Mouse (Mus musculus): Measurements from ENCODE around the gene Kyat1.

The Kyat1 gene

DNA sequence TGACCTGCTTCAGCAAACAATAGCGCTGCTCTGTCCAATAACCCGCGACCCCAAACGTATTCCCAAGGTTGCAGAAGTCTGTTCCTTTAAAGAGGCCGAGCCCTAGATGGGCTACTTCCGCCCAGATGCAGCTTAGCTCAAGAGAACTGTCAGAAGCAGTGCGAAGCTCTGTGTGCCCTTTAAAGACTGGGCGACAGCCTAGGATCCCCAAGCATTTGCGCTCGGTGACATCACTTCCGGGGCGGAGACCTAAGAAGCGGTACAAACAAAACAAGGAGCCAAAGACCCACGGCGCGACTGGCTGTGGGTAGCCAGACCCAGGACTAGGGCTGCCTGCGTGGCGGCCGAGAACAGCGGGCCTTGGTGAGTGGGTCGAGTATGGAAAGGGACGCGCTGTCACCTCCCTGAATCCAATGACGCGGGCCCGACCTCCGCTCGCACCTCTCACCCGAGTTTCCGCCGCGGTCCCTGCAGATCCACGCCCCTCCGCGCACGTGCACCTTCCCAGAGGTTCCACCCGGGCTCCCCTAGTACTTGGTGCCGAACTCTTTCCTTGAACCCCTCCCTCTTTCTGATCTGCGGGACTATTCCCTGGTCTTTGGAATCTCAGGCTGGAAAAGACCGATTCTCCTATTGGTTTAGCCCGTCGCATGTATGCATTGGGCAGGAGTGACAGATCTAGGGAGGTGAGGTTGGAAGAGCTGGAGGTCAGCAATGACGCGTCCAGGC, at the start of gene Kyat1:
TSS of gene Kyat1 (minus strand) at position 219 of the 729 bp plus-strand sequence.
- DNase-seq = peak; percentile 91

DNA sequence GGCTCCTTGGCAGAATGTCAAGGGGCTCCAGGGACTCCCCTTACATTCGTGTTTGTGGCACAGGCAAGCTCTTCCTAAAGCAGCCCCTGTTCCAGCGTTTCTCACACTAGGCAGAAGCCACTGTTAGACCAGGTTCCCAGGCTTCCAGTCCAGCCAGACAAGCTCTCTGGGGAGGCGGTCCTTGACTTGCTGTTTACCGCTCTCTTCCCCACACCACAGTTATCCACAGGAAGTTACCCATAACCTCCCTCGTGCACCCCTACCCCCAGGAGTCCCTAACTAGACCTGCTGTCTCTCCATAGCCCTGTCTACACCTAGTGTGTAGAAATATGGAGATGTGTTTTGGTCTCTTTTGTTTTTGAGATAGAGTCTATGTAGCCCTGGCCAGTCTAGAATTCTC, 48.2 kb upstream of the Kyat1 start:
- no peak for DNase-seq

DNA sequence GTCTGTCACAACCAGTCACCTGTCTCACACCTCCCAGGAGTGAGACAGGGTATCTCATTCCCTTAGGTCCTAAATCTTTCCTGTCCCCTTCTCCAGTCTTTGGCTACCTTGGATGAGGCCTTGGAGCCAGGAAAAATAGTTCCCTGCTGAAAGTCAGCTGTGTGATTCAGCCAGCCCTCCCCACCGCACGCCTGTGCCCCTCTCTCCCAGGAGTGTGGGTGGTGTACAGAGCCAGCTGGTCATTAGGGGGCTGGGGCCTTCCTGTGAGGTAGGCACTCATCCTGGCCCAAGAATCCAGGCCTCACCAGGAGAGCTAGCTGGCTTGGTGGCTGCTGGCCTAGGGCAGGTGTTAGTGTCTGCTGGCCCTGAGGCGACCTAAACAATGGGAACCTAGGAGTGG, 46.9 kb upstream of the Kyat1 start:
- no peak for DNase-seq

DNA sequence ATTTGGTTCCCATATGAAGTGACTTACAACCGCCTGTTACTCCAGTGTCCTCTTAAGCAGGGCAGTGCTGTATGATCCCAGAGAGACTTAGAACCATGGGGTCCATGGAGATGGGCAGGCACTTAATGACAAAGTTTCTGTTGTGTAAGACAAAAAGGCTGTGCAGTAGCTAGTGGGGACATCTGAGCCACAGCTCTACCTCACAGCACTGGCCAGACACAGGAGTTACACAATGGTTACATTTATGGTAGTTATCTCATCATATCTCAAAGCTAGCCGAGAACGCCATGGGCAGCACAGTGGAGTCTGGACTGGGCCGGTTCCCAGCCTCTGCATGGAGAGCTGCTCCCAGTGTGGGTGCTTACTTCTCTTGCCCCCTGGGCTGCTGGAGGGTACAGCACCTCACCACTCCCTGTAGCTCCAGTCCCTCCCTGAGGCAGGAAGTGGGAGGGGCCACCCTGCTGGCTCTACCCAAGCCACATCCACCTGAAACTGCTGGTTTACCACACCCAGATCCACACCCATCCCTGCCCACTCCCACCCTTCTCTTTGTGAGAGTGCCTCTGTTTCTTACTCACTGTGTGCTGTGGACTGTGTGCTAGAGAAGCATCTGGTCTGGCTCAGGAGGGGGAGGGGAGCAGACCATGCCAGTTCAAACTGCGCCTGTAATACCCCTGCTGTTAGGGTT, 45.9 kb upstream of the Kyat1 start:
- no peak for DNase-seq

DNA sequence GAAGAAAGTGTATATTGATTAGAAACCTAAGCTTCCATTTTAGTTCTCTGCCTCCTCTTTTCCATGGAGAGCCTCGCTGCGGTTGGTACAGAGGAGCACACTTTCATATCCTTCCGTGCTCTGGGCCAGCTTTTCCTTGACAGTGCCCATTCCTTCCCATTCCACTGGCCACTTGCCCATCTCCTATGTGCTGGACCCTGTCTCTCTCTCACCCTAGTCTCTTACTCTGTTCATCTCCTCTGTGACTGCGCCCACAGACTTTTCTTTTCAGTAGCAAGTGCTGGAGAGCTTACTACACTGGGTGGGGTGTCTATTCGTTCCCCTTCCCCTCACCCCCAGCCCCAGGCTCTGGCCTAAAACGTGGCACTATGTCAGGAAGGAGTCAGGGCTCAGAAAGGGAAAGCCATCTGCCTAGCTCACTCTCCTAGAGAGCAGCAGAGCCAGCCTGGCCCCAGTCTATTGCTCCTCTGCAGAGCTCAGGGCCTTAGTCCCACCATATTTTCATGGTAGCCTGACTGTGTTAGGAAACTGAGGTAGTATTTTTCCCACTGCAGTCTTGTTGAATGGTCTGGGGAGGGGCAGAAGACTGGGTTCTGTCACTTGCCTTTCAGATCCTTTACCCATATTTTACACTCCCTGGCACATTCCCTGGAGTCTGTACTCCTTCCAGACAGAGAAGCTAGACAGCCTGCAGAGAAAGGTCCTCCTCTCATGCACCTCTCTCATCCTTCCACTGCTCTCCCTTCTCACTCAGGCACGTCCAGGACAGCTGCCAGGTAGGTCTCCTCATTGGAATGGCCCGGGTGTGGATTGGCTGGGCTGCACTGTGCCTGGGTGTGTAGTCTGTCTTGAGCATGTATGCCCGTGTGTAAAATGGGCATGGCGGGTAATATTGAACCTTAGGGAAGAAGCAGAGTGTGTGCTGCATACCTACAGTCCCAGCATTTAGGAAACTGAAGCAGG, 44.8 kb upstream of the Kyat1 start:
- no peak for DNase-seq

DNA sequence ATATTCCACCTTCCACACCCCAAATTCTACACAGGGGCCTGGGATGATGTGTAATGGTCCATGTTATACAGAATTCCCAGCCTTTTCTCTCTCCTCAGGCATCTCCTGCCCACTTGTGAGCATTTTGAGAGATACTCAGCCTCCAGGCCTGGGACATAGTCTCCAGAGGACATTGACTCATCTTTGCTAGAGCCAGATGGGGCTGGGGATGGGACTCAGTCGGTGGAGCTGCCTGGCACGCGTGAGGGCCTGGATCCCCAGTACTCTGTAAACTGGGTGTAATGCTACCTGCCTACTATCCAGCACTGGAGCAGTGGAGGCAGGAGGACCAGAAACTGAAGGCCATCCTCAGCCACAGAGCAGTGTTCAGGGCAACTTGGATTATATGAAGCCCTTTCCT, 43.5 kb upstream of the Kyat1 start:
- DNase-seq = no peak

DNA sequence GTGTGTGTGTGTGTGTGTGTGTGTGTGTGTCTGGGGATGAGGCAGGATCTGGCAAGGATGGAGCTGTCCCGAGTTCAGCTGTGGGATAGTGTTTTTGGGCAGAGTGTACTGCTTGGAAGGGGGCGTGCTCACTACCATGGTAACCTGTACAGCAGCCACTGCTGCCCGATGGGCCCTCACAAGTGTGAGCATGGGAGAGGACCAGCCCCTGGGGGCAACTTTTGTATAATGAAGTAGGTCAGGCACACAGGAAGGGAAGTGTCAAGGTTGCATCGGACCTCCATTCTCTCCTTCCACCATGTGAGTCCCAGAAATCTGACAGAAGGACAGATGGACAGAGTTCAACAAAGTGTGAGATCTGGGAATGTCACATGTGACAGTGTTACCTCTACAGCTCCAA, 42.0 kb upstream of the Kyat1 start:
- DNase-seq = no peak

DNA sequence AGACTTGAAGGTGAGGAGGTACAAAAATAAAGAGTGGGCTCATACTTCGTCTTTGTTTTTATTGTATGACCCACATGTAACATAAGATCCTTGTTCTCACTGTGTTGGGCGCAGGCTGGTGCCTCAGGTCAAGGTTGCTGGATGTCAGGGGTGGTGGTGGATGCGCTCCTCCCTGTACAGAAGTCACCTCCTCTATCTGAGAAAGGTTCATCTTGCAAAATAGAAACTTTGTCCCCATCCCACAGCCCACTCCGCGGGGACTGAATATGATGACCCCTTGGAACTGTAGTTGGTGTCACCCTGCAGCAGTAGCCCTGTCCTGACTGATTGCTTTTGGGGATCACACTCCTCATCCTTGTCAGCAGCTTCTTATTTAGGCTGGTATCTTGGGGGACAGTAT, 41.4 kb upstream of the Kyat1 start:
- no peak for DNase-seq

DNA sequence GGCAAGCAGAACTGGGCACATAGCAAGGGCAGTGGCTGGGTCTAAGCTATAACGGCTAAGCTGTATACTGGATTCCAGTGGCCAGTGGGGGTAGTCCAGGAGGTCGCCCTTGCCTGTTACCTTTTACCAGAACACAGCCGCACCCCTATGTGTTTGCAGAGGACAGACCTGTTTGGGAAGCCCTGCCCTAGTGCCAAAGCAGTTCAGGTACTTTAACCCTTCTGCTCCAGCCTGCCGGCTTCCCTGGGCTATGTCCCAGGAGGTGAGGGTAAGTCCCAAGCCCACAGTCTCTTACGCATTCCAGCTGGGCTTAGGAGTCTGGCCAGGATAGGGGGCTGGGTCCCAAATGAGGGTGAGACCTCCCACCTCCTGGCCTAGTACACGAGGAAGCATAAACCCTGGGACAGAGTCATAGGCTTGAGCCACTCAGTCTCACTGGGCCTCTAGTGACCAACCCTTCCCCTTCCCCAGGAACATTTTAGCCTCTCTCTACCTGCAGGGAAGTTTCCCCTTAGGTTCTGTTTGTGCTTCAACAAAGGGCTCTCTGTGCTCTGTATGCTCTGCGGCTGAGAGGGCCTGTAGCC, 39.0 kb upstream of the Kyat1 start:
- DNase-seq = no peak

DNA sequence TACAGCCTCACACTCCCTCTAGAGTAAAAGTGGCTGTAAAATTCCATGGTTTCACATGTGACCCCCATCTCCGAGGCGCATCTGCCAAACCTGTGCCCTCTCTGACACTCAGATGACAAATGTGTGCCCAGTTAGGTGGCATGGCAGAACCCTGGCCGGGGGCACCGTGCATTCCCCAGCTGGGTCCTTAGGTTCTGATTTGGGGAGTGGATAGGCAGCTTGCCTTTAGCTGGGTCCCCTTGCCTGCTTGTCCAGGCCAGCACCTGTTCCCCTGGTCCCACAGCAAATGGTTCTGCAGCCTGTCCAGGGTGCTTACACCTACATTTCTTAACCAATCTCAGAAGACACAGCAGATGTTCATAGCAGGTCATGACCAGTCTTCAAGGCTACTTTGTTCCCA, 37.7 kb upstream of the Kyat1 start:
- DNase-seq = no peak

DNA sequence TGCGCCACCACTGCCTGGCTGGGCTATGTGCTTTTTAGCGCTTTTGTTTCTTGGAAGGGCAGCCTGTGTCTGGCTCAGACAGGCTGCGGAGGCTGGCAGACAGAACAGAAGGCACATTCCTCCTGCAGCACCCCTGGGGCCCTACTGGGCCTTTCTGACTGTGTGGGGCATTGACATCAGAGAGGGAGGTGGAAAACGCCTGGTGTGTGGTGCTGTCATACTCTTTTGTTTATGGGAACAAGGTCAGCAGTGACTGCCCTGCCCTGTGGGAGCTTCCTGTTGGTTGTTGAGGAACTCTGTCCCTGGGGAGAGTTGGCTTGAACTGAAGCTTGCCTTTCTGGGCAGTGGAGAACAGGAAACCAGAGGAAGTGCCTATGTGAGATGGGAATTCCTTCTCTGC, 36.9 kb upstream of the Kyat1 start:
- DNase-seq = no peak

DNA sequence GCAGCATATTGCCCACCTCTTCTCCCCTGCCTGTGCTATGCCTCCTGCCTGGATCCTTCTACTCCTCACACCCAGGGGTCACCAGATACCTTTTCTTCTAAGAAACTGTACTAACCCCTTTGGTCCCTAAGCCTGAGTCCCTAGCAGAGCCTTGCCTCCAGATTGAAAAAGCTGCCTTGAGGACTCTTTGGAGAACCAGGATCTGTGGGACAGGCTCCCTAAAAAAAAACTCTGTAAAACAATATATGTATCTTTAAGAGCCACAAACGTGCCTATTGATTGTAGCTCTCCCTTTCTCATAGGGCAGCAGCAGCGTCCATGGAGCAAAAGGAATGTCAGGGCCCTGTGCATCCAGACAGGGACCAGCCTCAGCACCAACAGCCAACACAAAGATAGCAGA, 34.6 kb upstream of the Kyat1 start, which contains the start of gene Gm28035:
TSS of gene Gm28035 (plus strand) at position 301 of the 400 bp plus-strand sequence.
- no peak for DNase-seq

DNA sequence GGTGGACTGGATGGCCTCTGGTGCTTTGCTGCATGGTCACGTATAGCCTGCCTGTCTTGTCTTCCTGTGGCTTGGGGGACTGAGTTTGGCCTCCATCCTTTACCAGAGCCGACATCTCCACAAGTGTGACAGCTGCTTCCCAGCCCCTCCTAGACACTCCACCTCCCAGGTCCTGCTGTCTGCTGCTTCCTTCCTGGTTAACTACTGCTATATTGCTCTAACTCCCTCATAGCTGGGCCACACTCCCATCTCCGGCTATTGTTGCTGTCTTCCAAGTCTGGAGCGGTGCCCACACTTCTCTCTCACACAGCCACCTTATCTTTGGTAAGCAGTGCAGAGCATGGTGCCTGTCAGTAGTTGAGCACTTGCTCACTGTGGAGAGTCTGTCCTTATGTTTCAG, 34.1 kb upstream of the Kyat1 start:
- DNase-seq = no peak

DNA sequence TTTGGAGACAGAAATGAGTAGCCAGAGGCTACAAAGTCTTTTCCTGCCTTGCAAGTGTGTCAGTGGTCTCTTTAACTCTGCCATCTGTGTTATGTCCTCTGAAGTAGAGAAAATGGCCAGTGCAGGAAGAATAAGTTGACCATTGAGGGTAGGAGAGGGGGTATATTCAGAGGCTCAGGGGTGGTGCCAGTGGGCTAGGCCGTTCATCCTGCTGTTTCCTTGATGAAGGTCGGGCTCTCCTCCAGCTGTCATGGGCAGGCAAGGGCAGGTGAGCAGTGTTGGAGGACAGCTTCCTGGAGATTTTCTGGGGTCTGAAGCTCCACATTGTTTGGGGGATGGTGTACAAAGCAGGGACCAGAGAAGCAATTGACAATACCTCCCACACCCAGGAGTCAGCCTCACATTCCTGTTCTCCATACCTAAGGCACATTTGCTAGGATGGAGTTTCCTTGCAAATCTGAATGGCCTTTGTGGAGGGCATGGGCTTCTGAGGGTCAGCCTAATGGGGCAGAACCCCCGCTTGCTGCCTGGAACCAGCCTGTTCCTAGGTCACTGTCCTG, 33.3 kb upstream of the Kyat1 start:
- no peak for DNase-seq

DNA sequence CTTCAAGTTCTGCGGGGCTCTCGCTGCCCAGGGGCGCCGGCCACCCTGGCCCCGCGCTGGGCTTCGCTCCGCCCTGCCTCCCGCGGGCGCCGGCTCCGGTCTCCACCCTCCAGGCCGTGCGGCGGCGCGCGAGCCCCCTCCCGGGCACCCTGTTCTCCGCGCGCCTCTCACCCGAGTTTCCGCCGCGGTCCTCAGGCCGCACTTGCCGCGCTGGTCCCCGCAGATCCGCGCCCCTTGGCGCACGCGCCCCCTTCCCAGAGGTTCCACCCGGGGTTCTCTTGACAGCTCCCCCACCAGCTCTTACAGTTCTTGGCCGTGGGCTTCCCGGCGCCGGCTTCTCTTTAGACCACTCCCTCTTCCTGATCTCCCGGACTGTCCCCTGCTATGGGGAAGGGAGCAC, 32.2 kb upstream of the Kyat1 start:
- peak; percentile 78 for DNase-seq

DNA sequence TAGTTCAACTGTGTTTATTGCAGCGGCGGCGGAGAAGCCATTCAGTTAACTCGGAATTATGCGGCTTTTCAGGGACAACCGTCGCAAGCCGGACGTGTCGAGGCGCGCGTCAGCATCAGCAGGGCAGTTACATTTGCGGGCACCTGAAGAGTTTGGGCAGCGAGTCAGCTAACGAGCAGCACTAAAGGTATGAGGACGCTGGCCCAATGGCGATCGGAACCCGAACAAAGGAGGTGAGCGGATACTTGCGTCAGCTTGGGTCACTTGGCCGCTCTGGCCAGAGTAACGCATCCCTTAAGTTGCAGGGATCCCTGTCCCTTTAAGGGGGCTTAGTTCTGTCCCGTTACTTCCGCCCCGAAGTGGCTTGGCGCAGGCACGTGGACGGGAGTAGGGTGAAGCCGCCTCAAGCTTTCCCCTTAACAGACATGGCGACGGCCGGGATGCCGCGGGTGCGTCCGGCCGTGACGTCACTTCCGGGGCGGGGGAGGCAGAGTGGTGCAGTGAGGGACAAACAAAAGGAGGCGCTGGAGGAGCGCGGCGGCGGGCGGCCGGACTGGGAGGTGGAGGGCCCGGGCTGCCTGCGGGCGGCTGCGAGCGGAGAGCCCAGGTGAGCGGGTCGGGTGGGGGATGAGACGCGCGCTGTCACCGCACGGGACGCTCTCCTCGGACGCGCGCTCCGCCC, 31.7 kb upstream of the Kyat1 start, which contains the start of gene Lrrc8a:
TSS of gene Lrrc8a (plus strand) at position 517 of the 682 bp plus-strand sequence.
- DNase-seq = peak; percentile 100

DNA sequence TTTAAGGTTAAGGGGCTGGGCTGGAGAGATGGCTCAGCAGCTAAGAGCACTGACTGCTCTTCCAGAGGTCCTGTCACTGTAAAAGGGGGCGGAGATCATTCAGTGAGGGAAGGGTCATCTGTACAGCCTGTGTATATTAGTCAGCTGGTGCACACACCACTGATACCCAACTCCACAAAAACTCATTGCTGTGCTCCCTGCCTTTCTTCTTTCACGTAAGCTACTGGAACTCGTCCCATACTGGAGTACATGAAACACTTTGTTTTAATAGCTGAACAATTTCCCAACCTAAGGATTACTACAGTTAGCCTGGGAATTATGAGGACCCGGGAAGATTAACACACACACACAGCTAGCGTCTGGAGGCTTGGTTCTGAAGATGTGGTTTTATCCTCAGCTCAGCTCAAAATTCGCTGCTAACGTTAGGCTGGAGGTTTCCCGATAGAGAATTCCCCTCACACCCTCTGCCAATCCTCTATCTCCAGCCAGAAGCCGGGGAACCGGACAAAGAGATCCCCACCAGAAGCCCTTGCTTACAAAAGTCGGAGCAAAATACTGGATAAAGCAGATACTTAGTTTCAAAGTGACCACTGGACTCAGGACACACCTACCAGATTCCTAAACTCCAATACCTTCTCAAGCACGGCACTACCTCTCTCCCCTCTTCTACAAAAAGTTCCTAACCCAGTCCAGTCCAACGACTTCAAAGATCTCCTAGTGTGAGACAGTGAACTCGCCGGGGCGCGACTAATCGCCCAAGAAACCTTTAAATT, 31.0 kb upstream of the Kyat1 start:
- DNase-seq = no peak

DNA sequence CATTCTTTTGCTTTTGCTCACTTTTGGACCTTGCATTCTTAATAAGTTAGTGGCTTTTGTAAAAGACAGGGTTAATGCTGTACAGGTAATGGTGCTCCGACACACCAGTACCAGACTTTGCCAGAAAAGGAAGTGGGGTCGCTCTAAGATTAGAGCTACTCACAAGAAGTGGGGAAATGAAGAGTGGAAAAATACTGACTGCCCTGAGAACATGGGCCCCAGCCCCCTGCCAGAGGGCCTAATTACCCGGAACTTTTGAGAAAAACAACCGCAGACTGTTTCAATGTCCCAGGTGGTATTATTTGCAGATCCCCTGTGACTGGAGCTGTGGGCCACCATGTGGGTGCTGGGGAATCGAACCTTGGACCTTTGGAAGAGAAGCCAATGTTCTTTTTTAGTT, 29.9 kb upstream of the Kyat1 start:
- no peak for DNase-seq

DNA sequence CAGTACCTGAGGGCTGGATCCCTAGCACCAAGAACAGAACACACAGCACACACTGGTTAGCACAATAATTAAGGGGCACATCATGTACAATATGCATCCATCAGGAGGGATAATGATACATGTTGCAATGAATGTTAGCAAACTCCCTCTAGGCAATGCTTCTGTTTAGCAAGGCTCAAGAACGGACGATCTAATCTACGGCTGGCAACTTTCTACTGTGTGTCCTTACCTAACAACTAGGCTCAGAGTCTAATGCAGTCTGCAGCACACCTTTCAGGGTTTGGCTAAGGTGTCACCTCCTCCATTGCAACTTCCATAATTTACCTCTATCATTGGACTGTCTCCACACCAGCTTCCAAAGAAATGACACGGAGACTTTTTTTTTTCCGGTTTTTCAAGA, 10.6 kb upstream of the Kyat1 start:
- no peak for DNase-seq

DNA sequence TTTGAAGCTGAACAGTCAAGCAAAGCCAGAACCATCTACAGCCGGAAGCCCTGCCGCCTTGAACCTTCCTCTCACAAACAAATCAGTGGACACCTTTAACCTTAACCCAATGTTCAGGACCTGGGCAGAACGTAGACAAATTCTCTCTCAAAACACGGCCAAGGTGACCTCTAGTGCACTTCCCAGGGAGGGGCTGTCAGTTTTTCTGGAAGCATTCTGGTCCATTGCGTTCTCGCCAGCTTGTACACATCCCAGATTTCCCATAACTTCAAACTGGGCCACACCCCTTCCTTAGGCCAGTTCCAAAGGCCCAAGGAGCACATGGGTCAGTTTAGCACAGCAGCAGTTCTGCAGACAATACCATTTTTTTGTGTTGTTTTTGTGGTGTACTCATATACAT, 9.8 kb upstream of the Kyat1 start:
- DNase-seq = no peak

DNA sequence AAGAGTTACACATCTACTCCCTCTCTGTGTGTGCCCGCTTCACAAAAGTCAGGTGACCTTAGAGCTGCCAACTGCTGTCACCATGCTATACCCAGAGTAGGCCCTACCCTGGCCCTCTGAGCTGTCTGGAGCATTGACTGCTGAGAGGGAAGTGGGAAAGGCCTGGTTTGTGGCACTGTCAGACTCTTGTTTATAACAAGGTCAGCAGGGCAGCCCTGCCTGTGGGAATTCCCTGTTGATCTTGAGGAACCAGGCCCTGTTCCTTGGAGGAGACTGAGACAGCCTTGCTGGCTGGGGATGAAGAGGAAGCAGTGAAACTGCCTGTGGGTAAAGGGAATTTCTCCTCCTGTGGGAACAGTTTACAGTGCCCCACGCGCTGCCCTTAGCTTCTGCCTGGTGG, 9.1 kb upstream of the Kyat1 start:
- no peak for DNase-seq

Measured in right cerebral cortex, postnatal 14 days (tissue).